Mouse (Mus musculus) lung, embryonic 16.5 days (tissue): ENCODE measurements around the gene Efcab12. TPM values are rescaled to one million over a fixed set of nuclear protein-coding genes. Genes with fewer than 3 reads are reported as not detected.

Experiments used
- ATAC-seq: fragments of 200-750 bp; cut with Nextera tagmentation; 2 replicates; pipeline ENCODE4 v1.8.0; 2017; ENCODE audit warnings: low read depth, mild to moderate bottlenecking, moderate library complexity
- H3K27ac ChIP-seq: fragments of 300-500 bp; sonication (generic); 2 replicates; pipeline ENCODE4 v1.5.1; 2014; ENCODE audit warnings: mild to moderate bottlenecking, control low read depth, low read length
- H3K27me3 ChIP-seq: fragments of 300-500 bp; sonication (generic); 2 replicates; pipeline ENCODE4 v1.6.1; 2014; ENCODE audit warnings: low read depth, low read length, mixed read lengths; ENCODE audit not compliant: control insufficient read depth, insufficient read depth
- H3K36me3 ChIP-seq: fragments of 300-500 bp; sonication (generic); 2 replicates; pipeline ENCODE4 v1.6.1; 2014; ENCODE audit warnings: low read length; ENCODE audit not compliant: control insufficient read depth, insufficient read depth
- H3K4me1 ChIP-seq: fragments of 300-500 bp; sonication (generic); replicated peaks from 2 replicates; pipeline ENCODE4 v1.6.1; 2014; ENCODE audit warnings: low read length, mixed read lengths; ENCODE audit not compliant: control insufficient read depth, insufficient read depth
- H3K4me2 ChIP-seq: fragments of 300-500 bp; sonication (generic); 2 replicates; pipeline ENCODE4 v1.6.1; 2014; ENCODE audit warnings: low read depth, low read length, control low read depth
- H3K4me3 ChIP-seq: fragments of 300-500 bp; sonication (generic); 2 replicates; pipeline ENCODE4 v1.5.1; 2014; ENCODE audit warnings: mild to moderate bottlenecking, low read length, control low read depth
- H3K9ac ChIP-seq: fragments of 300-500 bp; sonication (generic); 2 replicates; pipeline ENCODE4 v1.6.1; 2014; ENCODE audit warnings: low read length, control low read depth
- H3K9me3 ChIP-seq: fragments of 300-500 bp; sonication (generic); 2 replicates; pipeline ENCODE4 v1.6.1; 2016; ENCODE audit warnings: low read length; ENCODE audit not compliant: control insufficient read depth
- WGBS: fragments of 180-500 bp; shearing (Covaris S2); extraction: QIAGEN DNeasy Blood & Tissue Kit; methylation state at CpG from one replicate; pipeline ENCODE4 v1.1.7; 2014; 5-methylcytosine and 5-hydroxymethylcytosine counted together
- polyA plus RNA-seq: library from polyadenylated mRNA; unstranded; fragments of >200 nt; fragmentation: Nextera tagmentation; extraction: Ambion mirVana; gene quantifications from 2 replicates; pipeline ENCODE4 v1.2.1, GENCODE M21; 2015

Efcab12 gene
- polyA plus RNA-seq, 1 experiment from 2014 or later = 2.1 TPM

DNA sequence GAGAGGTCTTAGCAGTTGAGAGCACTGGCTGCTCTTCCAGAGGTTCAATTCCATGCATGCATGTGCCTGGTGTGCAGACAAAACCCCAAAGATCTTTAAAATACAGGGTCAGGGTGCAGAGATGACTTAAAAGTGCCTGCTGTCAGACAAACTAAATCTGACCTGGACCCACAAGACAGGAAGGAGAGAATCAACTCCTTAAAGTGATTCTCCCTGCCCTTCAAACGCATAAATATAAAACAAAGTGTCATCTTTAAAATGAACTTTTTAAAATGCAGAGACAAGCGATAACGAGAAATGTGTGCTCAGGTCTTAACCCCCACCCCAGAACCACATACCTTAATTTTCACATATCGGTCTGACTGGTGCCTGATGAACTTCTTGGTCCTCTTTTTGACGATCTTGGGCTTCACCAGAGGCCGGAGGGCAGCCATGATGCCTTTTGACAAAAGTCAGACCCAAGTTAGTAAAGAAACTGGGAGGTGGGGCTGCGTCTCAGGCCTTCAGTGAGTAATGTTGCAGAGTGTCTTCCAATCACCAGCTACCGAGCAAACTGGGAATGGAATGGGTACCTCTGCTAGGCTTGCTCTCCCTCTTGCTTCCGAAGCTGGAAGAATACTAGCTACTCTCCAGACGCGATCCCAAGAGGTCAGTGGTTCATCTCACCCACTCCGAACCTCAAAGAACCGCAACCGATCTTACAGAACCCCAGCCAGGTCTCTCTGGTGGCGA lies 30.6 kb downstream of the Efcab12 start:
- Histone ChIP-seq H3K9ac (peak overlapping the region; percentile 100), H3K4me1 (peaks cover 17% of the 10 kb centered on the region), H3K27ac (peak overlapping the region; percentile 90), H3K27me3 (no peaks in the 10 kb centered on the region), H3K4me2 (peak overlapping the region; percentile 93), H3K9me3 (no peaks in the 10 kb centered on the region), H3K36me3 (peaks cover 31% of the 10 kb centered on the region), H3K4me3 (peak overlapping the region; percentile 100)
- ATAC-seq = no peak
- 2% methylated on average over 15 of the region's 15 CpGs for WGBS

DNA sequence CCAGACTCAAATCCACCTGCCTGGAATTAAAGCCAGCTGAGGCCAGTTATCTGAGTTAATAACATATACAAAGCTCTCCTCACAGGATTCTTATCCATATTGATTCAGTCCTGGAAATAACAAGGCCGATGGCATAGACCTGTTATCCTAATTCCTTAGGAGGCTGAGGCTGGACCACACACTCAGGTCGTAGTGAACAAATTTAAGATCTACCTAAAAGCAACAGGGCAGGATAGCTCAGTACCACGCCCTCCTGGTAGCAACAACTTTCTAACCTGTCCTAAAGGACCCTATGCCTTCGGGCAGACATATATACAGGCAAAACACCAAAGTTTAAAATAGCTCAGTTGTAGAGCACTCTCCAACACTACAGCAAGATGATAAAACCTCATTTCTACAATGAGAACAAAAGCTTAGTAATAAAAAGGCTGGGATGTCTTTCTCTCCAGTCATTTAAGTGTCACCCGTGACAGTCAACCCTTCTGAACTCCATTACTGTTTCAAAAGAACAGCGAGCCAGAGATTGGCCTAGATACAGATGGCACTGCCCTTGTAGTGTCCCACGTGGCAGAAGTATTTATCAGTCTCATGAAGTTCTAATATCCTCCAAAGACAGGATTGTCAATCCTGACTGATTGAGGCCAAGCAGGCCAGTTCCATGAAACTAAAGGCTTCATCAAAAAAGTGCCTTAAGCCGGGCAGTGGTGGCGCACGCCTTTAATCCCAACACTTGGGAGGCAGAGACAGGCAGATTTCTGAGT lies 33.6 kb downstream of the Efcab12 start:
- ATAC-seq = no peak
- Histone ChIP-seq H3K4me2 (no peak overlapping the region), H3K36me3 (peaks cover 43% of the 10 kb centered on the region), H3K9ac (no peak overlapping the region), H3K9me3 (no peaks in the 10 kb centered on the region), H3K27me3 (no peaks in the 10 kb centered on the region), H3K27ac (no peak overlapping the region), H3K4me3 (no peak overlapping the region), H3K4me1 (peaks cover 17% of the 10 kb centered on the region)
- WGBS = 58% methylated on average over 10 of the region's 10 CpGs

DNA sequence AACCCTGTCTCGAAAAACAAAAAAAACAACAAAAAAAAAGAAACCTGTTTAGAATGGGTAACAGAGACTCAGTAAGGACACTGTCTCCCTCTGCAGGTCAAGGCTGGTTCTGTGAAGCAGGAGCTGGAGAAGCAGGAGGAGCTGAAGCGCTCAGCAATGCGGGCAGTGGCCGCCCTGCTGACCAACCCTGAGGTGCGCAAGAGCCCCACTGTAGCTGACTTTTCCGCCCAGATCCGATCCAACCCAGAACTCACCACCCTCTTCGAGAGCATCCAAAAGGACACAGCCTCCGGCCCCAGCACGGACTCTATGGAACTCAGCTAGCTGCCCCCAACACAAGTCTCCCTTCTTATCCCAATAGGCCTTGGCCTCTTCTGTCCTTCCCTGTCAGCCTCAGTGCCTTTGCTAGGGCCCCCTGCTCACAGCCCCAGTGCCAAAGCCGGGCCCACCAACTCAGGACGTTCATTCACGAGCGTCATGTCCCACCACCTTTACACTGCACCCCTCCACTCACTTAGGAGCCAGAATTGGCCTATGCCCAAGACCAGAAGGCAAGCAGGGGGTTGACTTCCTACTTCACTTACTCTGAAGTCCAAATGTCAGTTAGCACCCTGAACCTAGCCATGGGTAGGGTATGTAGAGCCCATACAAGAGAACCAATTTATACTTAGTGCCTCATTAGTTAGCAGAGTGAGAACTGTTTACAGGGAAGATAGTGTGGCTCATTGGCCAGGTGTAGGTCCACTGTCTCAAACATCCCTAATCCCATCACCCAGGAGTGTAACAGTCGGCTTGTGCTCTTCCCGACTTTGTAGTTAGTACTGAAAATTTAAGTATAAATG lies 34.5 kb downstream of the Efcab12 start:
- H3K27ac ChIP-seq = no peak overlapping the region
- ATAC-seq = peak; percentile 51
- H3K9me3 ChIP-seq = no peaks in the 10 kb centered on the region
- 38% methylated on average over 16 of the region's 16 CpGs for WGBS
- H3K4me3 ChIP-seq = no peak overlapping the region
- no peak overlapping the region for H3K9ac ChIP-seq
- H3K4me2 ChIP-seq = no peak overlapping the region
- peaks cover 51% of the 10 kb centered on the region for H3K36me3 ChIP-seq
- no peaks in the 10 kb centered on the region for H3K27me3 ChIP-seq
- H3K4me1 ChIP-seq = peaks cover 17% of the 10 kb centered on the region

DNA sequence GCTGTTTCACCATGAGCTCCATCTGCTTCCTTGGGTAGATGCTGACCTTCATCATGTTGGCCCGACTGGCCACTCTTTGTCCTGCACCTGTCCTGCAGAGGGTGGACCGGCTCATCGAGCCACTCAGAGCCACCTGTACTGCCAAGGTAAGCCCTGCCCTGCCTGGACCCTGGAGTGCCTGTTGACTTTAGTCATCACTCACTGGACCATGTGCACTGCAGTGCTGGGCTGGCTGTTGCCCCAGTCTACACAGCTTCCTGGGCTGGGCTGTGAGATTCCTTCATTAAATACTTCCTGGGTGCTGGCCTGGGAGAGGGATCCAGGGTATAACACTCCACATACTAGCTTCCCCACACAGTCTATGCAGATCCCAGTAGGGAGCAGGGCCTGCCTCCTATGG lies 36.4 kb downstream of the Efcab12 start:
- 85% methylated on average over 3 of the region's 3 CpGs for WGBS
- Histone ChIP-seq H3K27ac (no peak overlapping the region), H3K4me2 (no peak overlapping the region), H3K9ac (no peak overlapping the region), H3K27me3 (no peaks in the 10 kb centered on the region), H3K4me3 (no peak overlapping the region), H3K9me3 (no peaks in the 10 kb centered on the region), H3K4me1 (peaks cover 10% of the 10 kb centered on the region), H3K36me3 (peaks cover 58% of the 10 kb centered on the region)
- ATAC-seq = no peak

DNA sequence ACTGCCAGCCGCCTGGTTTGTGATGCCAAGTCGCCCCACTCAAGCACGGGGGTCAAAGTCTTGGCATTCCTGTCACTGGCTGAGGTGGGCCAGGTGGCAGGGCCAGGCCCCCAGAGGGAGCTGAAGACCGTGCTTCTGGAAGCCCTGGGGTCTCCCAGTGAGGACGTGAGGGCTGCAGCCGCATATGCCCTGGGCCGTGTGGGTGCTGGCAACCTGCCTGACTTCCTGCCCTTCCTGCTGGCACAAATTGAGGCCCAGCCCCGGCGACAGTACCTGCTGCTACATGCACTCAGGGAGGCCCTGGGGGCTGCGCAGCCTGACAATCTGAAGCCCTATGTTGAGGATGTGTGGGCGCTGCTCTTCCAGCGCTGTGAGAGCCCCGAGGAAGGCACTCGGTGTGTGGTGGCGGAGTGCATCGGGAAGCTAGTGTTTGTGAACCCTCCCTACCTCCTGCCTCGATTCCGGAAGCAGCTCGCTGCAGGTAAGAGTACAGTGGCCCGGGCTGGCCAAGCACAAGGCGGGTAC lies 45.5 kb downstream of the Efcab12 start:
- Histone ChIP-seq H3K9ac (no peak overlapping the region), H3K27me3 (no peaks in the 10 kb centered on the region), H3K36me3 (peaks cover 60% of the 10 kb centered on the region), H3K4me1 (no peaks in the 10 kb centered on the region), H3K4me2 (no peak overlapping the region), H3K27ac (no peak overlapping the region), H3K9me3 (no peaks in the 10 kb centered on the region), H3K4me3 (no peak overlapping the region)
- WGBS = 80% methylated on average over 21 of the region's 21 CpGs
- no peak; the same call in 1 of the 2 replicates for ATAC-seq

DNA sequence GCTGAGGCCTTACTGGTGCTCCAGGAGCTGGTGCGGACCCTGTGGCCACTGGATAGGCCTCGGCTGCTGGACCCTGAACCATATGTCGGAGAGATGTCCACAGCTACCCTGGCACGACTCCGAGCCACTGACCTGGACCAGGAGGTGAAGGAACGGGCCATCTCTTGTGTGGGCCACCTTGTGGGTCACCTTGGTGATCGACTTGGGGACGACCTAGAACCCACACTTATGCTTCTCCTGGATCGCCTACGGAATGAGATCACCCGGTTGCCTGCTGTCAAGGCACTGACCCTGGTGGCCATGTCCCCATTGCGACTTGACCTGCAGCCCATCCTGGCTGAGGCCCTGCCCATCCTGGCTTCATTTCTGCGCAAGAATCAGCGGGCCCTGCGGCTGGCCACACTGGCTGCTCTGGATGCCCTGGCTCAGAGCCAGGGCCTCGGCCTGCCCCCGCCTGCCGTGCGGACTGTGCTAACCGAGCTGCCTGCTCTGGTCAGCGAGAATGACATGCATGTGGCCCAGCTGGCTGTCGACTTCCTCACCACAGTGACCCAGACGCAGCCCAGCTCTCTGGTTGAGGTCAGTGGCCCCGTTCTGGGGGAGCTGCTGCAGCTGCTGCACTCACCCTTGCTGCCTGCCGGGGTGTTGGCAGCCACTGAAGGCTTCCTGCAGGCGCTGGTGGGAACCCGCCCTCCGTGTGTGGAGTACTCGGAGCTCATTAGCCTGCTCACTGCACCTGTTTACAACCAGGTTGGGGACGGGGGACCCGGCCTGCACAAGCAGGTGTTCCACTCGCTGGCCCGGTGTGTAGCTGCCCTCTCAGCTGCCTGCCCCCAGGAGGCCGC lies 46.1 kb downstream of the Efcab12 start:
- peaks cover 62% of the 10 kb centered on the region for H3K36me3 ChIP-seq
- WGBS = 74% methylated on average over 34 of the region's 34 CpGs
- H3K27me3 ChIP-seq = no peaks in the 10 kb centered on the region
- no peak overlapping the region for H3K27ac ChIP-seq
- no peak overlapping the region for H3K9ac ChIP-seq
- no peak overlapping the region for H3K4me3 ChIP-seq
- peak; percentile 87 for ATAC-seq
- no peak overlapping the region for H3K4me2 ChIP-seq
- no peaks in the 10 kb centered on the region for H3K9me3 ChIP-seq
- H3K4me1 ChIP-seq = no peaks in the 10 kb centered on the region

DNA sequence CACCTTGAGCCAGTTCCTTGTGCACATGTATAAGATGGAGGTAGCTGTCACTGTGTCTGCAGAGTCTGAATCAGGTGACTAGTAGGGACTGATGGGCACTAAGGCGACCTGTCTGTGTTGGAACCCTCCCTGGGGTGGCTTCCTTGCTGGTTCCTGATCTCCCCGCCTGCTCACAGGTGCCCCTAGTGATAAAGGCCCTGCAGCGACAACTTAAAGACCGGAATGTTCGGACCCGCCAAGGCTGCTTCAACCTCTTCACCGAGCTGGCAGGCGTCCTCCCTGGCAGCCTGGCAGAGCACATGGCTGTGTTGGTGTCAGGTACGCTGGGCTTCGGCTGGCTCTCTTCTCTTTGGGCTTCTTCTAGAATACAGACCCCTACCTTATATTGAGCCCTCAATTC lies 47.2 kb downstream of the Efcab12 start:
- ATAC-seq = no peak
- Histone ChIP-seq H3K4me1 (no peaks in the 10 kb centered on the region), H3K4me2 (no peak overlapping the region), H3K36me3 (peaks cover 65% of the 10 kb centered on the region), H3K27me3 (no peaks in the 10 kb centered on the region), H3K4me3 (no peak overlapping the region), H3K27ac (no peak overlapping the region), H3K9me3 (no peaks in the 10 kb centered on the region), H3K9ac (no peak overlapping the region)
- WGBS = 69% methylated on average over 10 of the region's 10 CpGs

DNA sequence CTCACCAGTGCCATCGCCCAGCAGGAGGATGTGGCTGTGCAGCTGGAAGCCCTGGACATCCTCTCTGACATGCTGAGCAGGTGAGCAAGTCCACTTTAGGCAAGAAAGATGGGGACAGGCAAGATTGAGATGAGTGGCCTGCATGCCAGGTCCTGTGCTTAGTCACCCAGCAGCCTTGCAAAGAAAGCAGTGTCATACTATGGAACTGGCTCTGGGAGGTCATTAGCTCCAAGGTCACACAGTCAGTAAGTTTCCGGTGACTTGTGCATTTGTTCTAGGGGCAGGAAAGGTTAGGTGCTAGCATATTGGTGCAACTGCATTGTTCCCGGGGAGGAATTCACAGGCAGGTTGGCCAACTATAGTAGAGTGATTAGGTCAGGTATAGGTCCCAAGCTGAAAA lies 55.4 kb downstream of the Efcab12 start:
- no peak overlapping the region for H3K27ac ChIP-seq
- no peaks in the 10 kb centered on the region for H3K9me3 ChIP-seq
- no peaks in the 10 kb centered on the region for H3K4me1 ChIP-seq
- no peak overlapping the region for H3K9ac ChIP-seq
- no peak overlapping the region for H3K4me3 ChIP-seq
- no peak overlapping the region for H3K4me2 ChIP-seq
- 91% methylated on average over 3 of the region's 3 CpGs for WGBS
- no peak for ATAC-seq
- peaks cover 59% of the 10 kb centered on the region for H3K36me3 ChIP-seq
- no peaks in the 10 kb centered on the region for H3K27me3 ChIP-seq
